Mouse (Mus musculus): ENCODE measurements around the gene Rragd. TPM values are rescaled to one million over a fixed set of nuclear protein-coding genes. Genes with fewer than 3 reads are reported as not detected.

Gene Rragd
- total RNA-seq, 2 experiments from 2014 or later = 65.9 to 78.5 TPM

- intact Hi-C loops (cut with DNase I) = no loop called here
- DNase-seq (ENCODE audit: low spot score in 2 of 2) = no peak
Measured at GRCm38 (mm10) chr4:33029104-33029503, 46.3 kb downstream of the Rragd start.

- intact Hi-C loops (cut with DNase I) = no loop called here
Measured at GRCm38 (mm10) chr4:33030264-33031194, 47.7 kb downstream of the Rragd start.

DNA sequence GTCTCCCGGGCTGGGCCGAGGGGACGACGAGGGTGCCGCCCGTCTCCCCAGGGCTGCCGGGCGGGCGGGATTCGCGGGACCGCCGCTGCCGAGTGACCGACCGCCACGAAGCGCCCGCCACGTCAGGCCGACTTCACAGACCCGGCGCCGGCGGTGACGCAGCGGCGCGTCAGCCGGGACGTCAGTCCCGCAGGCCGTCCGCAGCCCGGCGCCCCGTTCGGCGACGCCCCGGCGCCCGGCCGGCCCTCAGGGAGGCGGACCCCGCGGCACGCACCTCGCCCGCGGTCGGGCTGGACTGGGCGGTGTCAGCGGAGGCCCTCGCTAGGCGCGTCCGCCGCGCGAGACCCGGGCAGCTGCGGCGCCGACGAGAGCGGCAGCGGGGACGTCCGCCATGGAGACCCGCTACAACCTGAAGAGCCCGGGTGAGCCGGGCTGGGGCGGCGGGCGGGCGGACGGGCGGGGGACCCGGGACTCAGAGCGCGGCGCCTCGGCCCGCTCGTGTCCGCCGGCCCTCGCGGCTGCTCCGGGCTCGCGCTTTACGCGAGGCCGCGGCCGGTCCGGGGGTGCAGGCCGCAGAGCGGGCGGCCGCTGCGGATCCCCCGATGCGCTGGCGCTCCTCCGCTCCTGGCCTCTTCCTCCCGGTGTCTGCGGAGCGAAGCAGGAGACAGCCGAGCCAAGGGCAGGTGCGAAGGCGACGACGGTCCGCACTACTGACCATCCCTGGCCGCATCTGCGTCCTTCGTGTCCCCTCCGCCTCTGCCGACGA is 48.5 kb downstream of the Rragd start, which contains the start of gene Ube2j1:
Gene Ube2j1, plus strand, starts transcription at position 222 of the 766 bp plus-strand sequence.
- intact Hi-C loops (cut with DNase I) = no loop called here
- DNase-seq (ENCODE audit: low spot score in 2 of 2) = peak; percentile 81 to 88

More at GRCm38 (mm10) chr4:33030264-33031194, 47.7 kb downstream of the Rragd start:
- DNase-seq (ENCODE audit: low spot score in 2 of 2) = peak in 1 of 2 experiments; percentile 18

DNA sequence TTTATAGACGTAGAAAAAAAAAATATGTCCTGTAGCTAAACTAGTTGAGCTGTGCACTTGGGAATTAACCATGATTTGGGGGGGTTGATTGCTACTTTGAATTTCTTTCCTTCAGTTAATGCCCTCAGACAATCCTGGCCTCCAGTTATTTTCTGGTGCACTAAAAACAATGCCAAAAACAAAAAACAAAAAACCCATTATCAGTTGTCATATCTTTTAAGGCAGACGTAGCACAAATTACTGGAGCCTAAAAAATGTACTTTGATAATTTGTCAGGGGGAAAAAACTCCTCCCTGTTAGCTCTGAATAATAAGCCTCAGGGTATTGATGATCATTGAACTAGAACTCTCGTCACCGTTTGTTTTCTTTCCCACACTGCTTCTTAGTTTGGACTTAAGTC is 49.2 kb downstream of the Rragd start:
- no peak for DNase-seq (ENCODE audit: low spot score in 2 of 2)
- intact Hi-C loops (cut with DNase I) = no loop called here

- intact Hi-C loops (cut with DNase I) = no loop called here
Measured at GRCm38 (mm10) chr4:33033515-33033914, 50.7 kb downstream of the Rragd start.

GRCm38 (mm10) chr4:33039826-33040225 is 57.0 kb downstream of the Rragd start:
- DNase-seq (ENCODE audit: low spot score in 2 of 2) = no peak
- intact Hi-C loops (cut with DNase I) = no loop called here

More at GRCm38 (mm10) chr4:33033515-33033914, 50.7 kb downstream of the Rragd start:
- DNase-seq (ENCODE audit: low spot score in 2 of 2) = no peak

GRCm38 (mm10) chr4:33049601-33050000 is 66.8 kb downstream of the Rragd start:
- DNase-seq (ENCODE audit: low spot score in 2 of 2) = no peak
- intact Hi-C loops (cut with DNase I) = no loop called here

DNA sequence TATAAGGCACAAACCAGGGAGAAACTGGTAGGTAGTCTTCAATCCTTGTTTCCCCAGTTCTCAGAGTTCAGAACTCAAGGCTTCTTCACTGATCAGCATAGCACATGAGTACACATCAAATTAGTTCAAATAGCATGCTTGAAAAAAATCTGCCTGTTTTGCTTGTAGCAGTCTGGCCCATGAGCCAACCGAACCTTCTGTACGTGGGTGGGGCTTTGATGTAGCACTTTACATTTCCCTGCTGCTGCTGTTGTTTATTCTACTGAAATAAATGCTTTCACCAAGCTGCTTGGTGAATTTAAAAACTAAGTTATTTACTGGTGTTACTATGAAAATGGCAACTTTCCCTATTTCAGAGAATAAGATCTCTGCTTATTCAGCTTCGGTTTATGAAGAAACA is 69.2 kb downstream of the Rragd start:
- intact Hi-C loops (cut with DNase I) = no loop called here
- peak; percentile 26 to 48 for DNase-seq (ENCODE audit: low spot score in 2 of 2)

DNA sequence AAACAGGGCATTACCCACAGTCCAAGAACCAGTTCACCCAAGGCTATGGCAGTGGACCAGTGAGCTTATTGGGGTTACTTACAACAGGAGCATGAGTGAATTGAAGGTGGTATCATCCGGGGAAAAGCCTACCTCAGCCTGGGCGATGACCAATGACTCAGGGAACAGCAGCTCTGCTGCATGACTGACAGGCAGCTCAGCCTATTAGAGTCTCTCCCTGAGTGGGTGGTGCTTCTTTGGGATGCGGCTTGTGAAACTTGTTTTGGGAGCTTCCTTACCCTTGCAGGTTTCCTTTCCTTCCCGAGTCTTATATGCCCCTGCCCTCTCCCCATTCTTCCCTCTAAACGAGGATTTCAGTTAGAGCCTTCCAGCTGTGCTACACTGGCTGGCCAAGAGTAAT is 69.8 kb downstream of the Rragd start:
- intact Hi-C loops (cut with DNase I) = no loop called here
- DNase-seq (ENCODE audit: low spot score in 2 of 2) = no peak

GRCm38 (mm10) chr4:33054426-33054825 is 71.6 kb downstream of the Rragd start:
- intact Hi-C loops (cut with DNase I) = no loop called here

DNA sequence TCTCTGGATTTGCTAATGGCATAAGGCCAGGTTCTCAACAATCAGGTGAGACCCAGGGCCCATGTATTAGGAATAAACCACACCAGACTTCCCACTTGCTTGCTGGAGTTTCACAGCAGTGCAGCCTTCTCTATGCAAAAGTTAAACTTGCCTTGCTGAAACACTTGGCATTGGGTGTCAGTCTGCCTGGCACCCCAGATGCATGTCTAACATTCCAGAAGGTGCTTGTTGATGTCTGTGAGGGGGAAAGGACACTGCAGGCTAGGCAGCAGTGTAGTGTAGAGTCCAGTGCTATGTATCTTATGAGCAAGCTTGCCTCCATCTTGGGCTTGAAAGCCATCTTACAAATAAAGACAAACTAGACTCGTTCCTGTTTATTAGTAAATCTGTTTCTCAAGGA is 73.5 kb downstream of the Rragd start:
- intact Hi-C loops (cut with DNase I) = no loop called here
- DNase-seq (ENCODE audit: low spot score in 2 of 2) = no peak

More at GRCm38 (mm10) chr4:33054426-33054825, 71.6 kb downstream of the Rragd start:
- no peak for DNase-seq (ENCODE audit: low spot score in 2 of 2)

GRCm38 (mm10) chr4:33057890-33058687 is 75.3 kb downstream of the Rragd start:
- intact Hi-C loops (cut with DNase I) = no loop called here
- DNase-seq (ENCODE audit: low spot score in 2 of 2) = peak; percentile 39 to 71

DNA sequence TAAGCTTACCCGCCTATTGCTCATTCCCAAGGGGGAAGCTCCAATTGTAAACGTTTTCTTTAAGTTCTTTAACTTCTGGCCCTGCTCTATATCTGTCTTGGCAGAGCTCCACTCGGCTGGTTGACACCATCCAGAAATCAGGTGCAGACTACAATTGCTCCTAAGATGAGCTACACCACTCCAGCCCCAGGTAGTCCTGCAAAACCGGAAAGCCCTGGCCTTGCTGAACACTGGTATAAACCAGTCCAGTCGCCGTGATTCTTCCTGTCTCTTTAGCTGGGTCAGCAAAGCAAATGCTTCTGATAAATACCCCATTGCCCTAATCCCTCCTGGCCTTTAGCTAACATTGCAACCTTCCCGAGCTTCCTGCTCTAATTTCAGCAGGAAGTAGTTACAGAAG is 78.3 kb downstream of the Rragd start:
- intact Hi-C loops (cut with DNase I) = no loop called here
- DNase-seq (ENCODE audit: low spot score in 2 of 2) = no peak

DNA sequence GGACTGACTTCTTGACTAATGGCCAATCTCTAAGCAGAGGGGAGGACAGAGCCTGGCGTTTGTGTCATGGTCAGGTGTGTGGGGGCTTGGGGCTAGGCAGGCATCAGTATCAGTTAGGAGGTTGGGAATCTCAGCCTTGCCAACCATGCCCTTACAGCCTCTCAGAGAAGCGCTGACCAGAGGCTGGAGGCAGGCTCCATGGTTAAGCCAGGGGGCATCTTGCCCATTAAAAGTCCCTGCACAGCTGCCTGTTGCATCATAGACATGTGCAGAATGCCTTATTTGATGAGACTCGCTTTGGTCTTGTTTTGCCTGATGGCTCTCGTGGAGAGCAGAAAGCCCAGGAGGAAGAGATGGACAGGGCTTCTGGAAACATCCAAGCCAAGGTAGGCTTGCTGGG is 80.1 kb downstream of the Rragd start, which contains the start of gene Gabrr2:
Gene Gabrr2, plus strand, starts transcription at position 19 of the 400 bp plus-strand sequence.
- intact Hi-C loops (cut with DNase I) = no loop called here
- DNase-seq (ENCODE audit: low spot score in 2 of 2) = no peak

DNA sequence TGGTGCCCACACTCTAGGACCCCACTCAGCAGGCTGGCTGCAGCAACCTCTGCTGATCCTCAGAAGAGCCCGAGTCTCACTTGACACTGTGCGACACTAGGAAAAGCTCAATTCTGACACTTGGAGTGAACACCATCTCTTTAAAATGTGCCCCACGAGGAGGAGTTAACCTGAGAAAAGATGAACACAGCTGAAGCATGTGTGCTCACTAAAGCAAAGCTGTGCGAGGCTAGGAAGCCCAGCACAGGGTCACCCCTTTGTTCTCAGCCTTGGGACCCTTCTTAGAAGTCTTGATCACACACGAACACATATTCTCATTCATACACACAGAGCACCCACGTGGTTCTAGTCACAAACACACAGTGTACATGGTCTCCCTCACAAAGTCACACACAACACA is 82.1 kb downstream of the Rragd start:
- no peak for DNase-seq (ENCODE audit: low spot score in 2 of 2)
- intact Hi-C loops (cut with DNase I) = no loop called here

GRCm38 (mm10) chr4:33066223-33066960 is 83.6 kb downstream of the Rragd start:
- no peak for DNase-seq (ENCODE audit: low spot score in 2 of 2)
- intact Hi-C loops (cut with DNase I) = no loop called here

DNA sequence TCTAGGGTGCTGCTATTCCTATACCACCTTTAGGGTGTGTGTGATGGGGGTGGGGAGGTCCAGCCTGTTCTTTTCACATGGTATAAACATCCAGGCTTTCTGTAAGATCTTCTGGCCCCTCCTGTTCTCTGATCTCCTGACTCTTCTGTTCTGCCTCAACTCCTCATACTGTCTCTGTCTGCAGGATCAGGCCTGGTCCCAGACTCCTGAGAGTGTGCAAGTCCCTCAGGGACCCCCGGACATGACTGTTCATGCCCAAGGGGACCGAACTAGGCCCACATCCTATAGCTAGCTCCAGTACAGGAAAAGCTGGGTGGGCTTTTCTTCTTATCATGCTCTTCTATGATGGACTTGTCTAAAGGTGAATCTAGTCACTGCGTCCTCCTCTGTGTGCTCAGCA is 84.5 kb downstream of the Rragd start:
- DNase-seq (ENCODE audit: low spot score in 2 of 2) = no peak
- intact Hi-C loops (cut with DNase I) = no loop called here

- DNase-seq (ENCODE audit: low spot score in 2 of 2) = no peak
Measured at GRCm38 (mm10) chr4:33067826-33068225, 85.0 kb downstream of the Rragd start.

DNA sequence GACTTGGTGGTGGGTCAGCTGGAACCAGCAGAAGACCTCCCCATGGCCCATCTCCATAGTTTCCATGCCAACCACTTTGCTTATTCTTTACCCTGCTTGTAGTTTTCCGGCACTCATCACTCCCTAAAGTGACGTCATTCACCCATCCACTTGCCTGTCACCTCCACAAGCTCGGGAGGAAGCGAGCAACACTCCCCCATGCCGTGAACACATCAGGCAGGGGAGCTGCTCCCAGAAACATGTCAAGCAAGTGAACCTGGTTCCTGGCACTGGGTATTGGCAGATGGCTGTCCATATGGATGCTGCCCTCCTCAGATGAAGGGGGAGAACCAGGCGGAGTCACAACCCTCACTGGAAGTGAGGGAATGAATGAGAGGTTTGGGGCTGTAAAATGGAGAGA is 86.1 kb downstream of the Rragd start:
- DNase-seq (ENCODE audit: low spot score in 2 of 2) = peak; percentile 18 to 38
- intact Hi-C loops (cut with DNase I) = no loop called here

More at GRCm38 (mm10) chr4:33067826-33068225, 85.0 kb downstream of the Rragd start:
- intact Hi-C loops (cut with DNase I) = no loop called here
